Mouse (Mus musculus) kidney, postnatal 14 days (tissue): ENCODE results near the gene Ldb3.

Experiments
- DNase-seq: peaks from one replicate; pipeline ENCODE4 v3.0.0; 2022; ENCODE audit warnings: mixed read lengths

The Ldb3 gene

DNA sequence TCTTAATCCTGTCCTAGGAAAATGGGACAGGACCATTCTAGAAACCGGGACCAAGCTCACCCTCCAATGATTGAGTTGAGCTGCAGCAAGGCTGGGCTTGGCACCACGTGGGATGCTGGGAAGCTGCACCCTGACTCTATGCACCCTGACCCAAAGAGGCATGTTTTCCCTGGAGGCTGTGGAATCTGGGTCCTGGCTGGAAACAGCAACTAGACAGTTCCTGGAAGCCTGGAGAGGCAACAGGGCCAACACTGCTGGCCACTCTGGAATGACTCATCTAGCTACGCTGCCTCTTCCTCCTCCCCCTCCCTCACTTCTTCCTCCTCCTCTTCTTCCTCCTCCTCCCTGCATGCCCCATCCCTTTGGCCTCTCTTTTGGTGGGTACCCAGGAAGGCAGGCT, 34.4 kb downstream of the Ldb3 start:
- DNase-seq, result peak; percentile 40

DNA sequence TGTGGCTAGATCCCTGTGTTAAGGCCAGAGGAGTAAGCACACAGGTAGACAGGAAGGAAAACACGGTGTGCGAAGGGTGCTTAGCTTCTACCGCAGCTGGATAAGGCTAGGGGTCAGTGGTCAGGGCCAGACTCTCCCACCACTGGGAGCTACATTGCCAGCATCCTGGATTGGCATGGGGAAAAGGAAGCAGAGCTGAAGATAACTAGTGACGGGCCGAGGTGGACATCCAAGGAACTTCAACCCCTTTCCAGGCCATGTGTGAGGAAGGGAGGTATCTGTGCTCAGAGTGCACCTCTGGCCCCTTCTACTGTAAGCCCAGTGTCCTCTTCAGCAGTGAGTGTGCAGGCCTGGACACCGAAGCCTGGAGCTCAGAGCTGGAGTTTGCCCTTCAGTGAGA, 35.0 kb downstream of the Ldb3 start:
- DNase-seq, result no peak

DNA sequence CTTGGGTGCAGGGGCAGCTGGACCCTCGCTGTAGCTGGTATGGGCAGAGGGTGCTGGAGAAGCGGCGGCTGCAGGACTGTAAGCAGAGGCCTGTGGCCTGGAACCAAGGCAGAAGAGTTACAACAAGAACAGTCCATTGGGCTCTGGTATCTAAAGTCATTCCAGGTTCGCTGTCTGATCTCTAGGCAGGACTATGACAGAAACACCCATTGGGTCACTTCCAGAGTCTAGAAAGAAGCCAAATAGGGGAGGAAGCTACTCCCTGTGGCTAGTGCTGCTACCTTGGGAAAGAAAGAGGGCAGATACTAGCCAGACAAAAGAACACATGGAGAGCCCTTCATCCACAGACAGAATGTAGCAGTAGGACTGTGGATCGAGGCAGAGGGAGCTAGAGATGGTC, 36.3 kb downstream of the Ldb3 start:
- DNase-seq, result no peak

DNA sequence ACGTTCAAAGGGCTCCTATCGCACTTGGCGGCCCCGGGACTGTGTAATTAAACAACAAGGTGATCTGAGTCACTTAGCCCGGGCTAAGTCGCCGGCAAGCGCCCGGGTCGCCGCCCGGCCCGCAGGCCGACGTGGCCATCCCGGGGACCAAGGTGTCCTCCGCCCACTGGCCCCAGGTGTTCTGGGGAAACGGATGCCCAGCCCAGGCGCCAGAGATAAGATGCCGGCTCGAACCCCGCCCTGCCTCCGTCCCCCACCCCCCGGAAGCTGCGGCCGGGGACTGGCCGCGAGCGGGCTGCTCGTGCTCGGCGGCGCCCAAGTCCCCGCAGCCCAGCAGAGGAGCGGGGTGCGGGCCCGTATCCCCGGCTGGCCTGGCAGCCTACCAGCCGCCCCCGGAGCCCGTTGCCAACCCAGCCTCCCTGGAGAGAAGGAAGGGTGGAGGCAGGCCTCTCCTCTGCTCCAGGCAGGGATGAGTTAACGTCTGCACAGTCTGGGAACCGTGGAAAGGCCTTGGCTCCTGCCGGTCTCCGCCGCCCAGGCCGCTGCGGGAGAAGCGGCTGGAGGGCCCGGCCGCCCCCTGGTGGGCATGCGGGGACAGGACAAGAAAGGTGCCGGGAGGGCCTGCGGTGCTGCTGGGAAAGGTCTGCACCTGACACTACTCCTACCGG, 39.3 kb downstream of the Ldb3 start:
- DNase-seq, result peak; percentile 87

DNA sequence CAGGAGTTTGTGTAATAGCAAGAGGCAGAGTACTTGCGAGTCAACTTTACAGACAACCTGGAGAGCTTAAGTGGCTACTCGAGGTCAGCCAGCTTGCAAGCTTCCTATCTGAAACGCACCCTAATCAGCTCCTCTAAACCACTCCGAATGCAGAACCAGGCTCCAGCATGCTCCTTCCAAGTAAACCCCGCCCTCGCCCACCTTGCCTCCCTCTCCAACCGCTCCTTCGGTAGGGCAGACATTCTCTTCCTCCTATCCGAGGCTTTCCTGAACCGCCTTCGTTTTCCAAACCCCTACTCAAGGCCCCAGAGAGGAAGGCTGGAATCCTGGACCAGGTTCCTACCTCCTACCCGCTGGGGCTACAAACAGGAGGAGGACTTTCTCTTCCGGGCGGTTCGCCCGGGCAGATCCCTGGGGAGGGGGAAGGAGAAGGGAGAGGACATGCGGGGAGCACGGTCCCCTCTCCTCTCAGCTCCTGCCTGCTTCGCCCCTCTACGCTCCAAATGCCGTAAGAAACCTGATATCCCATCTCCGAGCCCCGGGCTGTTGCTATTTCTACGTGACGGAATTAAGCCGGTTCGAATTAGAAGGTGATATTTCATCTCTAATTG, 40.0 kb downstream of the Ldb3 start:
- peak; percentile 51 for DNase-seq

DNA sequence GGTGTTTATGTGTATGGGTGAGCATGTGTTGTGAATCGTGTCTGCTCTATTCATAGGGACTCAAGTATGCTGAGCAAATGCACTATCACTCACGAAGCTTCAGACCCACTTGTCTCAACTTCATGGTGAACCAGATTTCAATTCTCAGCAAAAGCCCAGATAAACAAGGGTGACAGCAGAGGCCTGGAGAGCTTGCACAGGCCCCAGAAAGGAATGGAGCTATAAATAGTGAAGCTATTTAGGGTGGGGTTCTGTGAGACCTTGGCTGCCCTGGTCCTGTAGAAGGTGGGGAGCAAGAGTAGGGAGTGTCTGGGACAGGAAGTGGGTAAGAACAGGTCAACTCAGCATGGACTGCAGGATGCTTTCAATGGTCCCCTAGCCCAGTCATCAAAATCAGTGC, 43.9 kb downstream of the Ldb3 start:
- DNase-seq, result no peak

DNA sequence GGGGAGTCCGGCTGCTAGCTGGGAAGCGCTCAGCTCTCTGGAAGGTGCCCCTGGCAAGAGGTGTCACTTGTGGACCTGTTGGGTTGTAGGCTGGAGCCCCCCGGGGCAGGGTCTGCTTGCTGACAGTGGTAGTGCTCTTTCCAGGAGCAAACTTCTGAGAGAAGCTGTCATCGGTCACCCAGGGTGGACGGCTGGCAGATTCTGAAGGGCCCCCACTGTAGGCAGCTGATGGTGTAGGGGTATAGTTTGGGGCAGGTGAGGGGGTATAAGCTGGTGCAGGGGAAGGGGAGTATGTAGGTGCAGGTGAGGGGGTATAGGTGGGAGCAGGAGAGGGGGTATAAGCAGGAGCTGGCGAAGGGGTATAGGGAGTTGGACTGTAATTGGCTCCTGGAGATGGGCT, 44.5 kb downstream of the Ldb3 start:
- DNase-seq, result no peak

DNA sequence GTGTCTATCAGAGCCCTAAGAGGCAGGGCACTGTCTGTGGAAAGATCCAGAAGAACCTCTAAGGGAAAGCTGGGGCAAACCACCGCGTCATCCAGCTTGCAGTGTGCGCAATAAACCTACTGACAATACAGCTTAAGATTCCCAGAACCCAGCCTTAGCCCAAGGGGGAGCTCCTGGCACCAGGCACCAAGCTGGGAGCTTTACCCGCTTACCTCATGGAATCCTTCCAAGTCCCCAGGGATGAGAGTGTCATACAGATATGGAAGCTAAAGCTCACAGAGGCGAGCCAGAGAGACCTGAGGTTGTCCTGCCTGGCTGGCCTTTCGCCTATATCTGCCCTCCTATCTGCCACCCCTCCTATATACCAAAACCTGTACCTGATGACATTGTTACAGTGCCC, 44.9 kb downstream of the Ldb3 start:
- no peak for DNase-seq

DNA sequence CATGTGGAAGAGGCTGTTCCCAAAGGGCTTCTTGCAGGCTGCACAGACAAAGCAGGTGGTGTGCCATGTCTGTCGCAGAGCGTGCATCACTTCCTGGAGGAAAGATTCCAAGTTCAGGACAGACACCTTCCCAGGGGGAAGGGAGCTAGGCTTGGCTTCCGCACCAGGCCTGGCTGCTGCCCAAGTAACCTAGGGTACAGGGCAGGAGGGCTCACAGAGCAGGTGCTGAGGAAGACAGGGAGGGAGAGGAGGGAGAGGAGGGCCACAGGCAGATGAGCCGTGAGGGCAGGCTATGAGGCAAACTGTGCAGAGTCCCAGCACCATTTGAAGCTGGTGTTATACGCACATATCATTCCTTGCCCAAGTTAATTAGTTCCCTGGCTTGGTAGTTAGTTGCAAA, 46.6 kb downstream of the Ldb3 start:
- no peak for DNase-seq

DNA sequence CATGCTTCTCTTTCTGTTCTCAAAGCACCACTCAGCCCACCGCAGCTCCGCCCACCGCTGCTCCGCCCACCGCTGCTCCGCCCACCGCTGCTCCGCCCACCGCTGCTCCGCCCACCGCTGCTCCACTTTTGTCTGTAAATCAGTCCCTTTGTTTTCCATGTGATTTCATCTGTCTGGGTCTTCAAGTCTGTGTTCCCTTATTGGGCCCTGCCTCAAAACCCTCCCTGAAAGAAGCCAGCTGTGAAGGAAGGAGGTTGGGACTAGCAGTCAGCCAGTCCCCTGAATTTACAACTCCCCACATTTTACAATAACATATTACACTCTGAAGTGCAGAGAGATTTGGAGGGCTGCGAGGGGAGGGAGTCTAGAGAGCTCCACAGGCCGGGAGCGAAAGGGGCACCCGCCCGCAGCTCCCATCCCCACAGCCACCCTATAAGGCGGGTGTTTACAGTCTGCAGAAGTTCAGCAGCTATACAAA, 47.8 kb downstream of the Ldb3 start:
- DNase-seq, result peak; percentile 77

DNA sequence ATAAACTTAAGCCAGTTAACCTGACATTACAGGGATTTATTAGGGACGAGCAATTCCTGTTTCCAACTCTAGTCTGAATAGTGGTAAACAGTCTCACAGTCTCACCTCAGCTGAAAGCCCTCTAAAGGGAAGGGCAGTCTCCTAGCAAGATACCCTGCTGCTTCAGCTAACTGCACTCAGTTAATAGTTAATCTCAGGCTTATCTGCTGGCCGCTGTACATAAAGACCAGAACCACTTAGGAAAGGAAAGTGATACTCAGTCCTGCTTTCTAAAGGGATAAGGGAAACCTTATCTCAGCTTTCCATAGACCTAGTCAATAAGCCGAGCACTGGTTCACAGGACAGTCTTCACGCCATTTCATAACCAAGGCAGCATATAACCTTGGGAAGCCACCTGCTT, 52.6 kb downstream of the Ldb3 start:
- no peak for DNase-seq

DNA sequence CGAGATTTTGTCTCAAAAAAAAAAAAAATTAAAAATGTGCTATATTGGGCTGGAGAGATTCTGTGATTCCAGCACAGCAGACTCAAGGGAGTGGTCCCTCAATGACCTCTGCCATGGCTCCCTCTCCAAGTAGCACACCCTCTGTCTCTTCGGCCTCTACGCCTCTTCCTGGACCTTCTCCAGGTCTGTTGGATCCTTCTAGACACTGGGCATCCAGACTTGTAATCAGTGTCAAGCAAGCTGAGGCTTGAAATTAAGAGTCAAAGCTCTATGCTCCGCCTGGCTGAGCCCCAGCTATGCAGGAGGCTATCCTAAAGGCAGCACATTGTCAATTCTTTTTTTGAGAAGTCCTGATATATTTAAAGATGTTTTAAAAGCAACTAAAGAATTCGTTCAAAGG, 54.9 kb downstream of the Ldb3 start:
- DNase-seq, result no peak

DNA sequence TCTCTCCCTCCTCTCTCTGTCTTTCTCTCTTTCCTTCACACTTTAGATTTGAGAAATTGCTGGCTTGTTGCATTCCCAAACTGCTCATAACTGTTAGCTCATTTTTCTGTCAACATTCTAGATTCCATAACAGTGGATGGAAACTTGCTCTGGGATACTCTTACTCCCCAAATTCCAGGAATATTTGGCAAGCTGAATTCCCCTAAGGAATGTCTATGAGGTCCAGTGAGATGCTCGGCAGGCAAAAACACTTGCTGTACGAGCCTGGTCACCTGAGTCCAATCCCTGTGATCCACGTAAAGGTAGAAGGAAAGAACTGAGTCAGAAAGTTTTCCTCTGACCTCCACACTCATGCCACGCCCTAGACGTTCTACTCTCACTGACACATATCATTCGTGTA, 55.9 kb downstream of the Ldb3 start:
- DNase-seq, result peak; percentile 21

DNA sequence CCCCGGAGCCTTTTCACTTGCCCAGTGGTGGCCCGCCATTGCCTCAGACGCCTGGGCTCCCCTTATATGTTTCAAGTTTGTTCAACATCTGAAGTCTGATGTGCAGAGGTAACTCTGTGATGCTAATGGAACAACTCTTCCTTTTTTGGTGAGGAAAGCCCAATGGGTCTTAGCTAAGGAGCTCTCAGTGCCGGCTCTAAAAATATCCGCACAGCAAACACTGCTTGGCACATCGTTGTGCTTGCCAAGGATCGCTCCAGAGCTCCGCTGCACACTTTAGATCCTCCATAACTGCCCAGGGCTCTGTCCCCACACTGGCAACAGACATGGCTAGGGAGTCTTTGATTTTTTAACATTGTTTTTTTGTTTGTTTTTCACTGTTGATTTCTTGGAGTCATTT, 59.7 kb downstream of the Ldb3 start:
- no peak for DNase-seq

DNA sequence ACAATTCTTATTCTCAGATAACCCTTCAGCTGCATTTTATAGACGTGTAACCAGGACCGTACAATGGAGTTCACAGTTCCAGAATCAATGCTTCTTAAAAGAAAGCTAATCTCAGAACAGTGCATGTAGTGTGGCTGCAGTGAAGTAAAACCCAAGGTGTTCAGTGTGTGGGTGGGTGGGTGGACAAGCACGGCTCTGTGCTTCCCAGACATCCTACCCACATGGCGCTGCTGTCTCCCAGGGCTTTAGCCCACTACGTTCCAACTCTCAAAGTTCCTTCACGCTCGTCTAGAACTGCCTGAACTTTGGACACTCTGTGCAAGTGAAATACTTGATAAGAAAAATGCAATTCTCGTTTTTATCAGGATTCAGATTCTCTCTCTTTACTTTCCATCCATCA, 65.8 kb downstream of the Ldb3 start, which contains the start of gene 9230112D13Rik:
TSS of gene 9230112D13Rik (minus strand) at position 101 of the 400 bp plus-strand sequence.
- DNase-seq, result no peak

DNA sequence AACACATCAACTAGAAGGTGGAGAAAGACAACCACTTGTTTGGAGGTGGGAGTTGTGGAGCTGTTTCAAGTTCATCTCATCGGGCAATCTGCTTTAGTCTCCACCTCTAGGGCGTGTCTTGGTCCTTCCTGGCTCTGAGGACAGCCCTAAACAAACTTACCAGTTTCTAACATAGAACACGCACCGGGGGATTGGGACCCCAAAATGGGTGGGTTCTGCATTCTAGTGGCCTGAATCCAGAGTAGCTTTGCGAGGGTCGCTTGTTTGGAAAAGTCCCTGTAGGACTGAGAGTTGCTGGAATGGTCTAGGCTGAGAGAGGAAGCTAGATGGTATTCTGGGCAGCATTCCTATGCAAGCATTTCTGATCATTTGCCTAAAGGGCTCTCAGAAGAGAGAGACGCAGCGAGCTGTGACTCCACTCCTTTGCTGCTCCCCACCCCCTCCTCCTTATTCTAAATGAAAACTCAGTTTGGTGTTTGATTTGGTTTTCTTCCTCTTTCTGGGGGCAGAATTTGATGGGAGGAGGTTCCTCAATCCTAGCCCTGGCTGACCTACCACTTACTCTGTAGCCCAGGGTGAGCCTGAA, 70.4 kb downstream of the Ldb3 start:
- DNase-seq, result peak; percentile 18

DNA sequence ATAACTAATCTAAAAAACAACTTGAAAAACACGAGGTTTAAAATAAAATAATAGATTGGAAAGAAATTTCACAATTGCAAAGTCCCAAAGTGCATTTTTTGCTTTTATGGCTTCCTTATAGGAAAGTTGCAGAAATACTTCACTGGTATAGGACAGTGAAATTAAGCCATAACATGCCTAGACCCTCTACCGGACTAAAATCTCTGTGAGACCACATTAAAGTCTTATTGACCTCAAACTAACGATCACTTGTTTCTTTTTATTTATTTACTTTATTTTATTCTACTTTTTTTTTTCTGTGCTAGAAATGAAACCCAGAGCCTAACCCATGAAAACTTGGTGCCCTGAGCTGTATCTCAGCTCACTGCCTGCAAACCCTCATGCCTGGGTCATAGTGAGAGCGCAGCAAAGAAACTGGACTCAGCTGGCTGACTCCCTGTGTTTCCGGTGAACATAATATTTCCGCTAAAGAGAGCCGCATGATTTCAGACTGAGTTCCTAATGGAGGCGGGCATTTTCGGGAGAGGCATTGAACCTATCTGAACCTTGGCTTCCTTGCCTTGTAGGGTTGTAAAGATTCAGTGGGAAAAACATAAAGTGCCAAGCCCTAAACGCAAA, 71.4 kb downstream of the Ldb3 start:
- DNase-seq, result no peak

DNA sequence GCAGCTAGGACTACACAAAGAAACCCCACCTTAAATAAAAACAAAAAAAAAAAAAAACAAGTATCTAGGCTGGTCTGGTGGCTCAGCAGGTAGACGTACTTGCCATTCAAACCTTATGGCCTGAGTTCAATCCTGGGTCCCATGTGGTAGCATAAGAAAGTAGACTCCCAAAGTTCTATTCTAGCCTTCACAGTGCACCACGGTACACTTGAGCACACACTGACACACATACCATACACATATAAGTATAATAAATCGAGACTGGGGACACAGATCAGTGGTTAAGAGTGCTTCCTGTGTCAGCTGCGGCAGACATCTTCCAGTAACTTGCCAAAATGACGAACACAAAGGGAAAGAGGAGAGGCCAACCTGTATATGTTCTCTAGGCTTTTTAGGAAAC, 72.6 kb downstream of the Ldb3 start:
- no peak for DNase-seq

DNA sequence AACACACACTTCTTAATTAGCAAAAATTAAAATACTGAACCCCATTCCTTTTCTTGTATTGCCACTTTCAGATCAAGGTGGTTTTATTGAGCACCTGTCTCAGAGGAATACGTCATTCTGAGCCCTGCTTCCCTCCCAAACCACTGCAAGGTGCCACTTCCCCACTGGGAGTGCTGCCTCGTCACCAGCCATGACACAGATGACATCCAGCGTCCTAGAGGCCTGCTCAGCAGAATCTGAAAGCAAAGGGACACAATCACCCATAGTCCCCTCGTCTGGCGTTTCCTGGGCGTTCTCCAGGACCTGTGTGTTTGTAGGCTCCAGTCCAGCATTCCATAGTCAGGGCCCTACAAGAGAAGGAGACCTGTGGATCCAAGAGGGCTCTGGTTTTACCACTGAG, 74.4 kb downstream of the Ldb3 start:
- DNase-seq, result peak; percentile 41

DNA sequence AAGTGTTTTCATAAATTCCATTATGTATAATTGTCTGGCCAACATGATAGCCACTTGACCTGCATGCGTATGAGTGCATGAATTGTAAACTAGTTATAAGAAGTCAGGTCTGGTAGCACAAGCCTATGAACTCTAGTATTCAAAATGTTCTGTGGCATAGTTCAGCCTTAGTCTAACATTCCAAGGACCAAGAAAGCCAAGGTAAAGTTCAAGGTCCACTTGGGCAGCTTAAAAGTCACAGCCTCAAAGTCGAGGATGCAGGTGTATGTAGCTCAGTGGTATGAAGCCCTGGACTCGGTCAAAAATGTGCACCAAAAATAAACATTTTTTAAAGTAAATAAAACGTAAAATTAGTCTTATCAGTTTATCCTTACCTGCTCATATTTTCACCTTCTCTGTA, 75.9 kb downstream of the Ldb3 start:
- DNase-seq, result no peak

DNA sequence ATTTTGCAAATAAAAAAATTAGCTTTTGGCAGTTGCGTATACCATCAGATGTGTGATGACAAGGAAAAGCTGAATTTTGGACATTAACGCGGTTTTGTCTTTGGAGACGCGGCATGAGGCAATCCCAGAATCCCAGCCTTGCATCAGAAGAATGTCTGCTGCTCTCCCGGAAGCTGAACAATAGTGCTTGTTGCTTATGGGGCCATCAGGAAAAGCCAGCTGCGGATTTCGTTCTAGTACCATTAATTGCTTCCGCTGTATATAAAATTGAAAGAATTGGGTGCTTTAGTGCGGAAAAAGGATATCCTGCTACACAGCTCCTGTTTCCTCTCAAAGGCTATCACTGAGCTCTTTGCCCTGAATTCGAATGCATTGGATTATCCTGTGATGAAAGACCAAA, 76.6 kb downstream of the Ldb3 start:
- no peak for DNase-seq

DNA sequence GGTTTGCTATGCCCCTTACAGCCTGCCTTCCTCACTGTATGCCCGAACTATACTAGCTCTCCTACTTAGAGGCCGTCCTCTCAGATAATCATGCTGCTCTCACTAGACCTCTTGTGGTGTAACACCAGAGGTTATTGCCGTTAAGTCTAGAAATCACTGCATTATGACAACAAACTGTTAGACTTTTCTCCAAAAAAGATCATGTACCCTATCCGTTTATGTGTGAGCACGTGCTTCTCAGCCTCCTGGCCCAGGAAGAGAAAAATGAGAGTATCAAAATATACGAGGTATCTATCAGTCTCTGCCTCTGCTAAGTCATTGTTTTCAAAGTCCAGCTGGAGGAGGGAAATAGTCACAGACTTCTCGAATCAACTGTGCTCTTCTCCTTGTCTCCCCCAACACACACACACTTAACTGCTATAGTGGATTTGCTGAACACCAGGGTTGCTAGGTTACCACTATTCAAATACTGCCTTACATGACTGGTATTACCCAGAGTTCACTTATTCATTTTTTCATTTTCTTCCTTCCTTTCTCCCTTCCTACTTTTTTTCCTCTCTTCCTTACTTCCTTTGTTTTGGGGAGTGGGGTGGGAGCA, 79.5 kb downstream of the Ldb3 start:
- no peak for DNase-seq

DNA sequence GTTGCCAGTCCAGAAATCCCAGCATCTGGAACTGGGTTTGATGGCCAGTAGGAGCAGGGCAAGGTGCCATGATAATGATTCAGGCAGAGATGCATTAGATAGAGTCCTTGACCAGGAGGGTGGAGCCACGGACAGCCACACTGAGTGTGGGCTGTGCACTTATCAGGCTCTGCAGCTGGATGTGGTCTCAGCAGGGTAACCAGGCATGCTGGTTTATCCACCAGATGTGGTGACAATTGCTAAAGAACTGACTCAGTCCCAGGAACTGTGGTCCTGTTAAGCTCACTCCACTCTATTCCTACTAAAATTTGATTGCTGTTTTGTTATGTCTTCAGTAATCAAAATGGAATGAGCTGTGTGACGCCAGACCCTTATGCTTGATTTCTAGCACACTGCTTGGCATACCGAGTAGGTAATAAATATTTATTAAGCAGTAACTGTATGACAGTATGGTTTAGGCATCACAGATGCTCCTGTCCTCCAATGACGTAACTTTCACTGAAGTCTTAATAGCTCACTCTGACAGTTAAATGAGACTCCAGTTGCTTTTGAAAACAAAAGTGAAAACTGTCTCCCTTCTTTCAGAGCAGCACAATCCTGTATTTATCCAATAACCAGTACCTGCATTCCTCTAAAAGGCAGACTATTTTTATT, 80.2 kb downstream of the Ldb3 start:
- DNase-seq, result no peak
